In genomic region chr4:88209351-88209814, GRCm38 (mm10) we compare ENCODE assay signal across 9 mouse cellular contexts.
DNase-seq lines count a peak whose midpoint lies in the region; TF ChIP-seq lines count a peak whose summit lies in the region.
"Had no signal": no experiment of that assay in that cellular context is flagged by ENCODE, and none has a peak within 500 bp of the region (broad histone marks: within the 10 kb centered on the region; RNA-seq: fewer than 3 reads in every experiment).

No protein-coding gene starts in this region.

- TF ChIP-seq POLR2A in heart, adult 2 months (IDR thresholded peaks at IDR 0.05; ENCODE audit: insufficient read depth, low read depth, low read length) = no peak

- peak; percentile 79 for DNase-seq in heart, embryonic 10.5 days (ENCODE audit: low spot score)
- DNase-seq in heart, adult 2 months = no peak
- DNase-seq in brain, adult 2 months (ENCODE audit: low read depth, low spot score) = peak; percentile 85
- peak; percentile 18 to 28 for DNase-seq in frontal cortex, postnatal 10 days (ENCODE audit: low spot score in 2 of 2)
- DNase-seq in left cerebral cortex, postnatal 25 days (ENCODE audit: low spot score in 2 of 2) = peak; percentile 56 to 83
- DNase-seq in retina, postnatal 1 day = peak; percentile 38
- no peak for DNase-seq in thymus, postnatal 14 days
- DNase-seq in adrenal gland, adult 18-20 months (ENCODE audit: low spot score in 2 of 2) = no peak

- no peaks in the 10 kb centered on the region for H3K79me2 ChIP-seq in heart, adult 2 months (replicated peaks; ENCODE audit: control insufficient read depth, insufficient read depth, low read length)

- no peaks in the 10 kb centered on the region for H3K9me3 ChIP-seq in heart, embryonic 10.5 days

- no peak overlapping the region for H3K27ac ChIP-seq in heart, embryonic 10.5 days
- no peak overlapping the region for H3K27ac ChIP-seq in heart, adult 2 months

- no peak overlapping the region for H3K9ac ChIP-seq in heart, adult 2 months (ENCODE audit: low read depth, low read length)

- intact Hi-C loops in heart, adult 2 months (cut with DNase I) = no loop called here
- intact Hi-C loops in left cerebral cortex, postnatal 25 days (cut with DNase I) = no loop called here

- 57% methylated on average over 3 of the region's 3 CpGs for WGBS in heart, embryonic 10.5 days
- whole genome bisulfite sequencing in heart, adult 2 months = 39% methylated on average over 3 of the region's 3 CpGs

- TF ChIP-seq CTCF in heart, adult 2 months (IDR thresholded peaks at IDR 0.05) = no peak

- H3K4me1 ChIP-seq in heart, embryonic 10.5 days = peaks cover 9% of the 10 kb centered on the region; the same call in 1 of the 2 replicates
- H3K4me1 ChIP-seq in heart, adult 2 months (ENCODE audit: control insufficient read depth, insufficient read depth, low read length) = no peaks in the 10 kb centered on the region

- no peaks in the 10 kb centered on the region for H3K27me3 ChIP-seq in heart, embryonic 10.5 days (ENCODE audit: insufficient read depth, poor library complexity, severe bottlenecking)
- no peaks in the 10 kb centered on the region for H3K27me3 ChIP-seq in heart, adult 2 months (ENCODE audit: control insufficient read depth, insufficient read depth, low read length)
- H3K27me3 ChIP-seq: CH12.LX had no signal

- no peaks in the 10 kb centered on the region for H3K36me3 ChIP-seq in heart, embryonic 10.5 days
- H3K36me3 ChIP-seq in heart, adult 2 months (ENCODE audit: control insufficient read depth, insufficient read depth, low read length) = no peaks in the 10 kb centered on the region

- no peak overlapping the region for H3K4me3 ChIP-seq in heart, embryonic 10.5 days
- no peak overlapping the region for H3K4me3 ChIP-seq in heart, adult 2 months

- TF ChIP-seq EP300 in heart, adult 2 months (IDR thresholded peaks at IDR 0.05; ENCODE audit: insufficient read depth, low read depth, low read length) = no peak

Comparison
In these comparisons a context has a peak if more than half of its experiments do, and no peak if none do; other contexts are left out.
1. DNase-seq: peak in heart, embryonic 10.5 days (single experiment), brain, adult 2 months (single experiment), frontal cortex, postnatal 10 days (2 of 2), left cerebral cortex, postnatal 25 days (2 of 2) and retina, postnatal 1 day (single experiment); none in heart, adult 2 months (0 of 2), thymus, postnatal 14 days (single experiment) and adrenal gland, adult 18-20 months (0 of 2).